Mouse (Mus musculus) hindbrain, embryonic 15.5 days (tissue): ENCODE data around the gene Slc1a1. TPM values are rescaled to one million over a fixed set of nuclear protein-coding genes. Genes with fewer than 3 reads are reported as not detected.

Source experiments
- ATAC-seq: fragments of 200-750 bp; cut with Nextera tagmentation; 2 replicates; pipeline ENCODE4 v1.8.0; 2017; ENCODE audit warnings: low read depth, moderate number of reproducible peaks, moderate TSS enrichment; ENCODE audit not compliant: low FRiP score
- H3K27ac ChIP-seq: fragments of 300-500 bp; sonication (generic); replicated peaks from 2 replicates; pipeline ENCODE4 v1.5.1; 2015; ENCODE audit warnings: mild to moderate bottlenecking, inconsistent platforms
- H3K27me3 ChIP-seq: fragments of 300-500 bp; sonication (generic); 2 replicates; pipeline ENCODE4 v1.6.1; 2015; ENCODE audit warnings: control low read depth, inconsistent platforms
- H3K36me3 ChIP-seq: fragments of 300-500 bp; sonication (generic); 2 replicates; pipeline ENCODE4 v1.6.1; 2015; ENCODE audit warnings: control low read depth, inconsistent platforms
- H3K4me1 ChIP-seq: fragments of 300-500 bp; sonication (generic); replicated peaks from 2 replicates; pipeline ENCODE4 v1.6.1; 2015; ENCODE audit warnings: control low read depth, inconsistent platforms
- H3K4me2 ChIP-seq: fragments of 300-500 bp; sonication (generic); 2 replicates; pipeline ENCODE4 v1.6.1; 2015; ENCODE audit warnings: moderate library complexity, mild to moderate bottlenecking, inconsistent platforms
- H3K4me3 ChIP-seq: fragments of 300-500 bp; sonication (generic); 2 replicates; pipeline ENCODE4 v1.5.1; 2015; ENCODE audit warnings: mild to moderate bottlenecking, inconsistent platforms
- H3K9ac ChIP-seq: fragments of 300-500 bp; sonication (generic); 2 replicates; pipeline ENCODE4 v1.6.1; 2015; ENCODE audit warnings: inconsistent platforms
- H3K9me3 ChIP-seq: fragments of 300-500 bp; sonication (generic); 2 replicates; pipeline ENCODE4 v1.6.1; 2016; ENCODE audit warnings: control low read depth, inconsistent platforms
- WGBS: fragments of 180-500 bp; shearing (Covaris S2); methylation state at CpG from one replicate; pipeline ENCODE4 v1.1.7; 2015; 5-methylcytosine and 5-hydroxymethylcytosine counted together
- polyA plus RNA-seq: library from polyadenylated mRNA; unstranded; fragments of >200 nt; fragmentation: Nextera tagmentation; extraction: Ambion mirVana; gene quantifications from 2 replicates; pipeline ENCODE4 v1.2.1, GENCODE M21; 2015

Gene Slc1a1
- polyA plus RNA-seq, 1 experiment from 2014 or later = 44.5 TPM

DNA sequence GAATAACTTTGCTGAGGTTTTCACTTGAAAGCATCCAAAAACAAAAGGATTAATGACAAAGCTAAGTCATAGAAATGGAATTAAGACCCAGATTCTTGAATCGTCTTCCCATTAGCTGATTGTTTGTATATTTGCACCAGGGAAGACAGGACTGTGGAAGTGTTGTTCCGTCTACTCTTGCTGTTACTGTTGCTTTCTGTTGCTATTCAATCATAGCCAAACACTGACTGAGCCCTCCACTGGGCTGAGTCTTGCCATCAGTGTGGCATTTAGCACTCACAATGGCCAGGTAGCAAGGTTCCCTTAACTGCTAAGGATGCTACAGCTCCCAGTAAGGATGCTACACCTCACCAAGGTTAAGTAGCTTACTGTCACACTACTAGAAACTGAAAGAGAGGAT is 25.4 kb downstream of the Slc1a1 start:
- H3K4me2 ChIP-seq = no peak overlapping the region
- no peak for ATAC-seq
- no peak overlapping the region for H3K27ac ChIP-seq
- no peak overlapping the region for H3K4me3 ChIP-seq
- no peaks in the 10 kb centered on the region for H3K9me3 ChIP-seq
- H3K4me1 ChIP-seq = no peaks in the 10 kb centered on the region
- no peaks in the 10 kb centered on the region for H3K36me3 ChIP-seq
- no peaks in the 10 kb centered on the region for H3K27me3 ChIP-seq
- WGBS = 92% methylated on average over 2 of the region's 2 CpGs
- H3K9ac ChIP-seq = no peak overlapping the region

DNA sequence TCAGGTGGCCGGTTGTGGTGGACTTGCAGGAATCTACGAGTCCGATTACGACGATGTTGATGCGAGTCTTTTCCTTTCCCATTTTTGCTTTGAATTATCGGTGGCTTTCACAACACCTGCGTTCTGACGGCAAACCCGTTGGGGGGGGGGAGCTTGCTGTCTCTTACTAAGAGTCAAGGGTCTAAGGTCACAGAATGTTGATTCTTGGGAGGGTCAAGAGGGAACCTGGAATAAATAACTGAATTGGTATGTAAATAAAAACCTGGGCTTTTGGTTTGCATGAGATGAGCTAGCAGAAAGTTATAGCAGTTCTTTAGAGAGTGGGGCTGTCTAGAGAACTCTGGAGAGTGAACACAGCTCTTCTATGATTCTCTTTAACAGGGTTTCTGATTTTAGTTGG is 28.8 kb downstream of the Slc1a1 start:
- H3K4me1 ChIP-seq = no peaks in the 10 kb centered on the region
- no peak overlapping the region for H3K9ac ChIP-seq
- no peak overlapping the region for H3K27ac ChIP-seq
- no peak overlapping the region for H3K4me3 ChIP-seq
- ATAC-seq = no peak
- no peak overlapping the region for H3K4me2 ChIP-seq
- no peaks in the 10 kb centered on the region for H3K9me3 ChIP-seq
- H3K36me3 ChIP-seq = no peaks in the 10 kb centered on the region
- WGBS = 93% methylated on average over 10 of the region's 10 CpGs
- no peaks in the 10 kb centered on the region for H3K27me3 ChIP-seq

DNA sequence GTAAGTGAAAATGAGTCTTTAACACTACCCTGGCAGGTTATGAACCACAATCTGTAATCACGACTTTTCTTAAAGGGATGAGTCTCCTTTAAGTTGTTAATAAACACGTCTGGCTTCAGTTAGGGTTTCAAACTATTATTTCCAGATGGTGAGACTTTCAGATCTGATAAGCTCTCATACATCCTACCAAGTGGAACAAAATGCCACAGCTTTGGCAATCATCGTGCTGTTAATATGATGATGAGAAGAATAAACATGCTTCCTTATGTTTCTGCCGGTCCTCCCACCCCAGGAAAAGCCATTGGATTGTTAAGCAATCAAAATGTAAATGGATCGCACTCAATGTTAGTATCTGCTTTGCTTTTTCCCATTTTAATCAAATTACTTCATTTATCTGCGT is 30.1 kb downstream of the Slc1a1 start:
- no peak overlapping the region for H3K4me2 ChIP-seq
- H3K9me3 ChIP-seq = no peaks in the 10 kb centered on the region
- H3K4me3 ChIP-seq = no peak overlapping the region
- 63% methylated on average over 6 of the region's 6 CpGs for WGBS
- H3K27me3 ChIP-seq = no peaks in the 10 kb centered on the region
- H3K9ac ChIP-seq = no peak overlapping the region
- 0 out of 2 replicates have a peak overlapping the region, but pooled peaks have one; percentile 11 for H3K27ac ChIP-seq
- no peaks in the 10 kb centered on the region for H3K36me3 ChIP-seq
- no peaks in the 10 kb centered on the region for H3K4me1 ChIP-seq
- ATAC-seq = no peak

DNA sequence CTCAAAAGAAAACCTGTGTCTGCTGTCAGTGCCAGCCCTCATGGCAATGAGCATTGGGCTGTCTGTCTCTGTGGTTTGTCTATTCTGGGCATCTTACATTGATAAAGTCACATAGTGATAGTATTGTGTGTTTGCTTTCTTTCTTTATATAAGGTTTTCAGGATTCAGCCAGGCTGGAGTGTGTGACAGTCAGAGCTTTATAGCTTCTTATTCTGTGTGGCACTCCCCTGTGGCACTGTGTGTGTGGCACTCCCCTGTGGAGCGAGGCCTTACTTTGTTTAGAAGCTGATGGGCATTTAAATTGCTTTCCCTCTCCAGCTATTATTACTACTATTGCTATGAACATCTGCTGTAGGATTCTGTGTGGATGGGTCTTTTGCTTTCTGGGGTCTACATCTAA is 30.7 kb downstream of the Slc1a1 start:
- H3K9ac ChIP-seq = no peak overlapping the region
- H3K27me3 ChIP-seq = no peaks in the 10 kb centered on the region
- WGBS = 46% methylated on average over 1 of the region's 1 CpGs
- H3K4me2 ChIP-seq = no peak overlapping the region
- H3K4me1 ChIP-seq = no peaks in the 10 kb centered on the region
- 0 out of 2 replicates have a peak, but pooled peaks have one; percentile 38 for ATAC-seq
- no peak overlapping the region for H3K4me3 ChIP-seq
- H3K36me3 ChIP-seq = no peaks in the 10 kb centered on the region
- no peaks in the 10 kb centered on the region for H3K9me3 ChIP-seq
- H3K27ac ChIP-seq = no peak overlapping the region

DNA sequence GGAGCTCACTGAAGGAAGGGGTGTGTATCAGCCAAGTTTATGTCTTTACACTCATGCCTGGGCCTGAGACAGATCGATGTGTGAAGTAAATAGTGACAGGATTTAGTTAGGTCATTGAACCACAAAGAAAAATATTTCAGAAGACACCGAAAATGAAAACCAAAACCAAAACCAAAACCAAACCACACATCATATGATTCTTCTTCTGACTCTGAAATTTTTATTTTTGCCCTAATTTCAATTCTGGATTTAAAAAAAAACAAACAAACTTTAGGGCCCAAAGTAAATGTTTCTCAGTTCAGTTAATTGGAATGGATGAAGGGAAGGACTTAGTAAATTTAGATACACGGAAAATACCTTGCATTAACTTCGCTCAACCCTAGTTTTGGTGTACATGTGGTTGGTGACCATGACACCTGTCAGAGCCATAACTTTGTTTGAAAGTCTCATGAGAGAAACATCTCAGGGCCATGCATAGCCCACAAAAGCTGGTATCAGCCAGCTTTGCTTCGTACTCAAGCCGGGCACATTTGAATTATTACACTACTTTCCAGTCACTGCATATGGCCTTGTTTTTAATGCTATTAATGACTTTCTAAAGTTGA is 34.5 kb downstream of the Slc1a1 start:
- no peak for ATAC-seq
- H3K4me2 ChIP-seq = no peak overlapping the region
- H3K36me3 ChIP-seq = no peaks in the 10 kb centered on the region
- no peak overlapping the region for H3K9ac ChIP-seq
- no peaks in the 10 kb centered on the region for H3K4me1 ChIP-seq
- no peak overlapping the region for H3K4me3 ChIP-seq
- no peak overlapping the region for H3K27ac ChIP-seq
- 91% methylated on average over 6 of the region's 6 CpGs for WGBS
- H3K9me3 ChIP-seq = no peaks in the 10 kb centered on the region
- no peaks in the 10 kb centered on the region for H3K27me3 ChIP-seq

DNA sequence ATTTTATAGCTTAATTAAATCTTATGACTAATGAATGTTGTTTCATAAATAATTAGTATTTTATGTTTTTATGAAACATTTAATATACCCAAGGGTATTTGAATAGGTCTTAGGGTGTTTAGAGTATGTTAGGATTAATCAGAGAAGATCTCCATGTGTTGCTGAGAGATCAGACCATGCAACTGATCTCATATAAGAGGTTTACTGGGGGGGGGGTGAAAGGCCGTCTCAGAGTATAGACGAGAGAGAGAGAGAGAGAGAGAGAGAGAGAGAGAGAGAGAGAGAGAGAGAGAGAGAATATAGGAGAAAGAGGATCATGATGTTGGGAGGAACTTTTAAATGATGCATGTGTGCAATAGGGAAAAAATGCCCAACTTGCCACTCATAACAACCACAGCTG is 35.5 kb downstream of the Slc1a1 start:
- ATAC-seq = no peak
- Histone ChIP-seq H3K4me3 (no peak overlapping the region), H3K9ac (no peak overlapping the region), H3K4me1 (no peaks in the 10 kb centered on the region), H3K36me3 (no peaks in the 10 kb centered on the region), H3K4me2 (no peak overlapping the region), H3K27me3 (no peaks in the 10 kb centered on the region), H3K27ac (no peak overlapping the region), H3K9me3 (no peaks in the 10 kb centered on the region)
- 52% methylated on average over 2 of the region's 2 CpGs for WGBS

DNA sequence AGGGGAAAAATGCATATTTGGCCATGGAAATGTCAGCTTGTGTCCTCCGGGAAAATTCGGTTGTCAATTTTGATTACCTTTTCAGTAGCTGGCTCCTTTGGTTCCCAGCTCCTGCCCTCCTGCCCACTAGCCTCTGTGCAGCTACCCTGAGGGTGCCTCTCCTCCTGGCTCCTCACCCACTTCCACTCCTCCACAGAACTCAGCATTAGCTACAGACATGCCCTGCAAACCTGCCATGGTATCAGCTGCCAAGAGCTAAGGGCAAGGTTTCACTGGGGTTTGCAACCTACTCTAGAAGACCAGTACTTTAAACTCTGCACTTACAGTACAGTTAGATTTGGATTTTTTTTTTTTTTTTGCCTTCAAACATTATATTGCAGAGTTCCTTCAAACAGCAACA is 44.6 kb downstream of the Slc1a1 start:
- no peak overlapping the region for H3K27ac ChIP-seq
- no peak overlapping the region for H3K9ac ChIP-seq
- ATAC-seq = no peak
- H3K27me3 ChIP-seq = no peaks in the 10 kb centered on the region
- no peak overlapping the region for H3K4me2 ChIP-seq
- H3K4me1 ChIP-seq = no peaks in the 10 kb centered on the region
- no peaks in the 10 kb centered on the region for H3K36me3 ChIP-seq
- H3K9me3 ChIP-seq = no peaks in the 10 kb centered on the region
- 87% methylated on average over 2 of the region's 2 CpGs for WGBS
- no peak overlapping the region for H3K4me3 ChIP-seq

DNA sequence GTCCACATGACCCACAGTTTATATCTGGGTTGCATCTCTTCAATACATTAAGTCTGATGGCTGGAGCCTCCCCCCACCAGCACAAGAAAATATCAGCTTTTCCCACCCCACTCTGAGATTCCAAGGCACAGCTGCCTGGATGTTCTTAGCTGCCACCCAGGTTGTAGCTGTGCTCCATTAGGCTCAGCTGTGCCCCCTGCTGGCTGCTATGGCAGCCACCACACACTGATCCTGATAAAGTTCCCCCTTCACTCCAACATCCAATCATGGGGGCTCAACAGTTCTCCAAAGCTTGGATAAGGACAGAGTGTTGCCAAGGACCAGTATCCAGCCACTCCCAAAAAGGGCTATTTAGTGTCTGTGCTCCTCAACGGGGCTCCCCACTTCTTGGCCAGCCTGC is 48.3 kb downstream of the Slc1a1 start:
- H3K9me3 ChIP-seq = no peaks in the 10 kb centered on the region
- no peaks in the 10 kb centered on the region for H3K4me1 ChIP-seq
- H3K4me3 ChIP-seq = no peak overlapping the region
- 61% methylated on average over 1 of the region's 1 CpGs for WGBS
- no peak overlapping the region for H3K27ac ChIP-seq
- H3K4me2 ChIP-seq = no peak overlapping the region
- no peaks in the 10 kb centered on the region for H3K27me3 ChIP-seq
- ATAC-seq = no peak
- no peaks in the 10 kb centered on the region for H3K36me3 ChIP-seq
- H3K9ac ChIP-seq = no peak overlapping the region

DNA sequence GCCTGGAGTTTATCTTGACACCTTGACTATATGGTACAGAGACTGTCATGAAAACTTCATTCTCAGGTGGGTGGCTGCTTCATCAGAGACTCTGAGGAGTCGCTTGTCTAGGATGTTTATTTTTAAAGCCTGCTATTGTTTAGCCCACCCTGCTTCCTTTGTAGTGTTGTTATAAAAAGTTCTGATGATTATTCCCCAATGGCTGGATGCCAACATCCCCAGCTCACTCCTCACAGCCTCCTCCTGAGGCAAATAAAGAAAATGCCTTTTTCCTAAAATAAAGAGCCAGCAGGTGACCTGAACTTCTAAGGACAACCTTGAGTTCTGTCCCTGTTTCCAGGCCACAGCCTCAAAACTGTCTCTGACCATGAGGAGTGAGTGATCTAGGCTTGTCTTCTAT is 53.6 kb downstream of the Slc1a1 start:
- no peaks in the 10 kb centered on the region for H3K4me1 ChIP-seq
- no peaks in the 10 kb centered on the region for H3K36me3 ChIP-seq
- H3K4me2 ChIP-seq = no peak overlapping the region
- no peak for ATAC-seq
- H3K9me3 ChIP-seq = no peaks in the 10 kb centered on the region
- 46% methylated on average over 1 of the region's 1 CpGs for WGBS
- no peak overlapping the region for H3K4me3 ChIP-seq
- no peak overlapping the region for H3K27ac ChIP-seq
- H3K27me3 ChIP-seq = no peaks in the 10 kb centered on the region
- H3K9ac ChIP-seq = no peak overlapping the region

DNA sequence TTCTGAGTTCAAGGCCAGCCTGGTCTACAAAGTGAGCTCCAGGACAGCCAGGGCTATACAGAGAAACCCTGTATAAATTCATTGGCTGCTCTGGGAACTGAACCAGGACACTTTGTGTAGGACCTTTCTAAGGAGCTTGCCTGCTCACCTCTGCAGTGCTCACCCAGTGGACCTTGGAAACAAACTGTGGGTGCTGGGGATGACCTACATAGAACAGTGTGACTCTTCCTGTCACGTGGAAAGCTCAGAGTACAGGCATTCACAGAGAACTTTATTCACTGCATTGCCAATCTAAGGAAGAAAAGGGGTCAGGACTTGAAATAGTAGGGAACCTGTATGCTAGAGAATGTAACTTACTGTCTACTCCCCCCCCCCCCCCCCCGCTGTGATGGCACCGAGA is 54.4 kb downstream of the Slc1a1 start:
- Histone ChIP-seq H3K4me1 (no peaks in the 10 kb centered on the region), H3K9ac (no peak overlapping the region), H3K9me3 (no peaks in the 10 kb centered on the region), H3K4me3 (no peak overlapping the region), H3K27ac (no peak overlapping the region), H3K36me3 (no peaks in the 10 kb centered on the region), H3K4me2 (no peak overlapping the region), H3K27me3 (no peaks in the 10 kb centered on the region)
- 62% methylated on average over 3 of the region's 3 CpGs for WGBS
- no peak for ATAC-seq

DNA sequence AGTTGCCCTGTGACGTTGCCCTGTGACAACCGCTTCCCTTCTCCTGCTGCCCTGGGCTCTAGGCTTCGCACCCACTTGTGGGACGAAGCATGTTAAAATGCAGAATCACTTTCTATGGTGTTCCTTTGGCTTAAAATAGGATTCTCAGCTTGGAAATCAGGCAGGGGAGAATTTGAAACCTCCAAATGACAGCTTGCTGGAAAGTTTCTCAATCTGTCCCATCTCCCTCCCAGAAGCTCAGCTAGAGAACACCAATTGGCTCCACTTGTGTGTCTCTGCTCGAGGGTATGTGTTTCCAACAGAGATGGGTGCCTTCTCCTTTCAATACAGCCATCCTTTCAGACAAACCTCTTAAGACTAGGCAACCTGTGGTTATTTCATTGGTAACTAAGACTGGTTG is 56.4 kb downstream of the Slc1a1 start:
- Histone ChIP-seq H3K4me1 (no peaks in the 10 kb centered on the region), H3K27me3 (no peaks in the 10 kb centered on the region), H3K27ac (no peak overlapping the region), H3K36me3 (no peaks in the 10 kb centered on the region), H3K4me3 (no peak overlapping the region), H3K4me2 (no peak overlapping the region), H3K9ac (no peak overlapping the region), H3K9me3 (no peaks in the 10 kb centered on the region)
- ATAC-seq = no peak
- WGBS = 73% methylated on average over 5 of the region's 5 CpGs

DNA sequence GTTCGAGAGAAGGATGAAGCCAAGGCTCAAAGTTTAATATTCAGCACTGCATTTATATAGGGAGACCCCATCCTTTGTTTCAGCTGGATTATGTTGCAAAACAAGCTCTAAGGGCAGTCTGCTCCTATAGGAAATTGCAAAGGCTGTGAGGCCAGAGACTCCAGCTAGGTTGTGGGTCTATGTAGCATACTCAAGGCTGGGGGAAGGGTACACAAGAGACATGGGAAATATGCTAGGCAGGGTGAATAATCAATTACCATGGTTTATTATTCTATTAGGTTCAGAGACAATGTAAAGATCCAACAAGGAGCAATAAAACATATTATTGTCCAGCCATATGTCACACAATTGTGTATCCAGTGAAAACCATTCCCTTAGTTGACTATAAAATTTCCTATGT is 57.0 kb downstream of the Slc1a1 start:
- ATAC-seq = no peak
- Histone ChIP-seq H3K36me3 (no peaks in the 10 kb centered on the region), H3K4me1 (0 out of 2 replicates have a peak, but pooled peaks cover 3% of the 10 kb centered on the region), H3K27ac (no peak overlapping the region), H3K9me3 (no peaks in the 10 kb centered on the region), H3K9ac (no peak overlapping the region), H3K4me2 (no peak overlapping the region), H3K4me3 (no peak overlapping the region), H3K27me3 (no peaks in the 10 kb centered on the region)
- WGBS = 78% methylated on average over 1 of the region's 1 CpGs

DNA sequence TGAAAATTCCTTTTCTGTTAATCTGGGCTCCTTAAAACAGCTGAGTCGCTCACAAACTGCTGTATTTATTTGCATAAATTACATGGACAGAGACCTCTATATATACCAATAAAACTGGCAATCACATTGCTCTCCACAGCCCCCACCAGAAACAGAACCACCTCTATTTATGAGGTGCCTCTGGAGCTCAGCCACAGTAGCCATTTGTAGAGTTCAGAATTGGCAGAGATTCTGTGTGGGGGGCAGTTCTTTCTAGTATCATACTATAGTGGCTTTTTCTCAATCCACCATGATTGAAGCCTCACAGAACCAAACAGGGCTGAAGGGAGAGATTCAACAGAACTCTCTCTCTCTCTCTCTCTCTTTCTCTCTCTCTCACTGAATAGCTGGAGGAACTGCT is 61.8 kb downstream of the Slc1a1 start:
- 35% methylated on average over 1 of the region's 1 CpGs for WGBS
- Histone ChIP-seq H3K36me3 (no peaks in the 10 kb centered on the region), H3K27me3 (no peaks in the 10 kb centered on the region), H3K9ac (no peak overlapping the region), H3K4me1 (0 out of 2 replicates have a peak, but pooled peaks cover 3% of the 10 kb centered on the region), H3K9me3 (no peaks in the 10 kb centered on the region), H3K4me3 (no peak overlapping the region), H3K27ac (no peak overlapping the region), H3K4me2 (no peak overlapping the region)
- ATAC-seq = peak; percentile 69; the same call in 1 of the 2 replicates
